Mouse (Mus musculus) kidney, adult 2 months (tissue): ENCODE measurements around the gene 1110059E24Rik.

ENCODE experiments used
- CTCF ChIP-seq: fragments of 200-500 bp; conservative IDR thresholded peaks from 2 replicates; pipeline ENCODE4 v1.5.1; 2011; ENCODE audit warnings: low read depth, mild to moderate bottlenecking, control low read depth, low read length, moderate library complexity, mixed read lengths; ENCODE audit not compliant: insufficient read depth, insufficient read length
- POLR2A ChIP-seq: fragments of 200-500 bp; IDR thresholded peaks from one replicate; pipeline ENCODE4 v1.6.1; 2011; ENCODE audit warnings: low read depth, low read length, control low read depth

GRCm38 (mm10) chr19:21635406-21635805, 17.4 kb downstream of the 1110059E24Rik start:
- TF ChIP-seq CTCF (no peak), POLR2A (no peak)
